Mouse (Mus musculus) myocyte (in vitro differentiated cells): ENCODE data around the gene Proz. TPM values are rescaled to one million over a fixed set of nuclear protein-coding genes. Genes with fewer than 3 reads are reported as not detected.

Experiments
- H3K27me3 ChIP-seq: one replicate; pipeline ENCODE4 v1.6.1; 2011; ENCODE audit not compliant: control insufficient read depth, insufficient read depth, insufficient read length
- H3K36me3 ChIP-seq: one replicate; pipeline ENCODE4 v1.6.1; 2011; ENCODE audit not compliant: control insufficient read depth, insufficient read depth
- H3K4me2 ChIP-seq: one replicate; pipeline ENCODE4 v1.6.1; 2011; ENCODE audit warnings: low read depth, control low read depth
- H3K4me3 ChIP-seq: one replicate; pipeline ENCODE4 v1.5.1; 2011; ENCODE audit warnings: mild to moderate bottlenecking, control low read depth, moderate library complexity
- H3K79me2 ChIP-seq: one replicate; pipeline ENCODE4 v1.6.1; 2011; ENCODE audit not compliant: control insufficient read depth, insufficient read depth
- H3ac ChIP-seq: one replicate; pipeline ENCODE4 v1.6.1; 2011; ENCODE audit not compliant: control insufficient read depth, insufficient read length
- CEBPB ChIP-seq: IDR thresholded peaks from 2 replicates; pipeline ENCODE4 v1.6.1; 2011; ENCODE audit warnings: mild to moderate bottlenecking, moderate library complexity; ENCODE audit not compliant: poor library complexity, insufficient read depth, severe bottlenecking
- E2F4 ChIP-seq: IDR thresholded peaks from one replicate; pipeline ENCODE4 v1.6.1; 2011; ENCODE audit warnings: mild to moderate bottlenecking, control low read depth, moderate library complexity; ENCODE audit not compliant: insufficient read depth
- MAX ChIP-seq: IDR thresholded peaks from one replicate; pipeline ENCODE4 v1.6.1; 2011; ENCODE audit warnings: low read depth, mild to moderate bottlenecking, control low read depth
- MYOD1 ChIP-seq, 3 experiments: IDR thresholded peaks; one replicate each; pipeline ENCODE4 v1.6.1; 2011; ENCODE audit warnings: control low read depth in 2 of 3, low read depth in 2 of 3, mild to moderate bottlenecking in 2 of 3, moderate library complexity in 1 of 3; ENCODE audit not compliant: insufficient read length in 2 of 3, control insufficient read depth in 1 of 3
- MYOG ChIP-seq, 3 experiments: IDR thresholded peaks; one replicate each; pipeline ENCODE4 v1.6.1; 2011; ENCODE audit warnings: control low read depth in 2 of 3, low read depth in 2 of 3, mild to moderate bottlenecking in 2 of 3; ENCODE audit not compliant: insufficient read length in 2 of 3, control insufficient read depth in 1 of 3, insufficient read depth in 1 of 3
- POLR2A ChIP-seq: IDR thresholded peaks from one replicate; pipeline ENCODE4 v1.6.1; 2011; ENCODE audit warnings: low read depth, mild to moderate bottlenecking, control low read depth, moderate library complexity; ENCODE audit not compliant: insufficient read length
- POLR2AphosphoS2 ChIP-seq: IDR thresholded peaks from one replicate; pipeline ENCODE4 v1.6.1; 2011; ENCODE audit warnings: low read depth, control low read depth; ENCODE audit not compliant: insufficient read length
- REST ChIP-seq: IDR thresholded peaks from one replicate; pipeline ENCODE4 v1.6.1; 2011; ENCODE audit warnings: mild to moderate bottlenecking, control low read depth, moderate library complexity; ENCODE audit not compliant: insufficient read depth, insufficient read length
- SRF ChIP-seq: IDR thresholded peaks from one replicate; pipeline ENCODE4 v1.6.1; 2011; ENCODE audit warnings: low read depth; ENCODE audit not compliant: control insufficient read depth, insufficient read length
- TCF12 ChIP-seq: IDR thresholded peaks from one replicate; pipeline ENCODE4 v1.6.1; 2011; ENCODE audit warnings: mild to moderate bottlenecking, control low read depth; ENCODE audit not compliant: poor library complexity, insufficient read depth, severe bottlenecking
- TCF3 ChIP-seq: IDR thresholded peaks from one replicate; pipeline ENCODE4 v1.6.1; 2011; ENCODE audit warnings: low read depth, control low read depth; ENCODE audit not compliant: insufficient read length
- USF1 ChIP-seq: IDR thresholded peaks from one replicate; pipeline ENCODE4 v1.6.1; 2011; ENCODE audit warnings: low read depth, mild to moderate bottlenecking, control low read depth, moderate library complexity
- polyA plus RNA-seq: library from polyadenylated mRNA; unstranded; fragments of >200 nt; fragmentation: generic; extraction: Trizol; gene quantifications from one replicate; pipeline ENCODE4 v1.2.1, GENCODE M21; 2012; ENCODE audit warnings: missing spikeins

Gene Proz
- polyA plus RNA-seq, 1 experiment, result 0.55 TPM

- TF ChIP-seq REST (no peak), USF1 (no peak), MYOD1 (IDR thresholded peaks at IDR 0.05; ENCODE audit: control insufficient read depth in 1 of 3, insufficient read length in 2 of 3, low read depth in 2 of 3) (no peak), E2F4 (no peak), MYOG (IDR thresholded peaks at IDR 0.05; ENCODE audit: control insufficient read depth in 1 of 3, insufficient read depth in 1 of 3, insufficient read length in 2 of 3, low read depth in 2 of 3) (no peak), POLR2AphosphoS2 (no peak), TCF3 (no peak), POLR2A (no peak), TCF12 (no peak), SRF (no peak), MAX (no peak), CEBPB (no peak)
- no peaks in the 10 kb centered on the region for H3K79me2 ChIP-seq
- no peak overlapping the region for H3K4me2 ChIP-seq
- H3ac ChIP-seq, result no peak overlapping the region
- H3K36me3 ChIP-seq, result no peaks in the 10 kb centered on the region
- H3K27me3 ChIP-seq, result peaks cover 56% of the 10 kb centered on the region
- no peak overlapping the region for H3K4me3 ChIP-seq
Measured at GRCm38 (mm10) chr8:13041459-13041858, 19.3 kb upstream of the Proz start.

GRCm38 (mm10) chr8:13047652-13048051, 13.1 kb upstream of the Proz start:
- Histone ChIP-seq H3K4me3 (no peak overlapping the region), H3ac (no peak overlapping the region), H3K36me3 (no peaks in the 10 kb centered on the region), H3K27me3 (peaks cover 43% of the 10 kb centered on the region), H3K79me2 (no peaks in the 10 kb centered on the region), H3K4me2 (no peak overlapping the region)
- TF ChIP-seq MYOG (IDR thresholded peaks at IDR 0.05; ENCODE audit: control insufficient read depth in 1 of 3, insufficient read depth in 1 of 3, insufficient read length in 2 of 3, low read depth in 2 of 3) (no peak), CEBPB (no peak), TCF3 (no peak)

DNA sequence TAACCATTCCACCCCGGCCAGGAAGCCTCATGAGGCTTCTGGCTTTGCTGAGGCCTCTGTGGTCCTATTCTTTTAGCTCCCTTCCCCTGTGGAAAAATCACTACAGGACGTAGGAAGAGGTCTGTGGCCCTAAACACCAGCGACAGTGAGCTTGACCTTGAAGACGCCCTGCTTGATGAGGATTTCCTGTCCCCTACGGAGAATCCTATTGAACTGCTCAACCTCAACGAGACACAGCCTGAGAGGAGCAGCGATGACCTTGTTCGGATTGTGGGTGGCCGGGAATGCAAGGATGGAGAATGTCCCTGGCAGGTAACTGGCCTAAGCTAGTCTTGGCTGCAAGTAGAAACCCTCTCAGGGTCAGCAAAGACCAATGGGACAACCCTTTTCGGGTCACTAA, 10.2 kb upstream of the Proz start:
- TF ChIP-seq USF1 (no peak), CEBPB (no peak), E2F4 (no peak), SRF (no peak), REST (no peak), POLR2AphosphoS2 (no peak), TCF3 (no peak), POLR2A (no peak), TCF12 (no peak)
- Histone ChIP-seq H3ac (no peak overlapping the region), H3K36me3 (no peaks in the 10 kb centered on the region), H3K79me2 (no peaks in the 10 kb centered on the region), H3K27me3 (peaks cover 60% of the 10 kb centered on the region), H3K4me3 (no peak overlapping the region), H3K4me2 (no peak overlapping the region)

DNA sequence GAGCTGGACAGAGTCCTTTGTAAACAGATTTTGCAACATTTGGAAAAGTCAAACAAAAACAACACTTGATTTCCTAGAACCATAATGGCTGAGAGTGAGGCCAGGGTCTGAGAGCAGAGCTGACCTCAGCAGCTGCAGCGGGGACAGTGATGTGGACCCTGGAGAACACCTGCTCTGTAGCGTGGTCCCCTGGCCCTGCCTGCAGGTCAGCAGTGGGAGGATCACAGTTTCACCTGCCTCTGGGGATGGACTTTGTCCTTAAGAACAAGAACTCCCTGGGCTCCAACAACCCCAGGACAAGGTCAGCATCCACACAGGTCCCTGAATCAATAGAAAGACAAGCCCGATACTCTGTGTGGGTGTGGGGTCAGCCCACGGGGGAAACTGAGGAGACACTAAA, 3.4 kb upstream of the Proz start:
- no peaks in the 10 kb centered on the region for H3K79me2 ChIP-seq
- peaks cover 68% of the 10 kb centered on the region for H3K27me3 ChIP-seq
- TF ChIP-seq MAX (no peak), TCF12 (no peak), CEBPB (no peak), USF1 (no peak)
- H3K4me3 ChIP-seq, result no peak overlapping the region
- no peak overlapping the region for H3K4me2 ChIP-seq
- H3K36me3 ChIP-seq, result no peaks in the 10 kb centered on the region
- no peak overlapping the region for H3ac ChIP-seq

GRCm38 (mm10) chr8:13063112-13063511, 2.4 kb downstream of the Proz start:
- Histone ChIP-seq H3K79me2 (no peaks in the 10 kb centered on the region), H3K36me3 (no peaks in the 10 kb centered on the region), H3K4me2 (no peak overlapping the region), H3K27me3 (peaks cover 38% of the 10 kb centered on the region), H3ac (no peak overlapping the region), H3K4me3 (no peak overlapping the region)
- TF ChIP-seq USF1 (no peak), REST (no peak), E2F4 (no peak), TCF3 (no peak), SRF (no peak), POLR2AphosphoS2 (no peak), MYOG (IDR thresholded peaks at IDR 0.05; ENCODE audit: control insufficient read depth in 1 of 3, insufficient read depth in 1 of 3, insufficient read length in 2 of 3, low read depth in 2 of 3) (no peak), MYOD1 (IDR thresholded peaks at IDR 0.05; ENCODE audit: control insufficient read depth in 1 of 3, insufficient read length in 2 of 3, low read depth in 2 of 3) (no peak), MAX (no peak)

DNA sequence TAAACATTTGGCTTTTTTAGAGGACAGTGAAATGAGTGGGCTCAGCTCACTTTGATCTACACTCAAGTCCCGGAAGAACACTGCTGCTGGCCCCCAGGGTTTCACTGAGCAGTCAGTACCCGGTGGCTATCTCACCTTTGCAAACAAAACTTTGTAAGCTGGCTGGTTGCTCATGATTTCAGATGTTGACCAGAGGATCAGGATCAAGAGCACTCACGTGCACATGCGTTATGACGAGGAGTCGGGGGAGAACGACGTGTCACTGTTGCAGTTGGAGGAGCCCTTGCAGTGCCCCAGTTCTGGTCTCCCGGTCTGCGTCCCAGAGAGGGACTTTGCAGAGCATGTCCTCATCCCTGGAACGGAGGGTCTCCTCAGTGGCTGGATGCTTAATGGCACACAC, 12.5 kb downstream of the Proz start:
- no peaks in the 10 kb centered on the region for H3K27me3 ChIP-seq
- H3K4me2 ChIP-seq, result no peak overlapping the region
- H3ac ChIP-seq, result no peak overlapping the region
- H3K36me3 ChIP-seq, result peaks cover 9% of the 10 kb centered on the region
- no peaks in the 10 kb centered on the region for H3K79me2 ChIP-seq
- H3K4me3 ChIP-seq, result no peak overlapping the region
- TF ChIP-seq SRF, result no peak
- TF ChIP-seq CEBPB, result no peak
- TF ChIP-seq REST, result no peak
- TF ChIP-seq MAX, result no peak
- no peak for TF ChIP-seq POLR2AphosphoS2
- TF ChIP-seq E2F4, result no peak
